Mouse (Mus musculus): ENCODE data around the gene Shq1. TPM values are rescaled to one million over a fixed set of nuclear protein-coding genes. Genes with fewer than 3 reads are reported as not detected.

Gene Shq1
- polyA plus RNA-seq, 1 experiment from 2014 or later = 8.5 TPM

- Histone ChIP-seq H3K4me2 (ENCODE audit: low read length) (no peak overlapping the region), H3K27me3 (ENCODE audit: control insufficient read depth, insufficient read depth, low read length) (no peaks in the 10 kb centered on the region), H3K36me3 (ENCODE audit: control insufficient read depth, insufficient read depth, low read length) (peaks cover 15% of the 10 kb centered on the region), H3K27ac (replicated peaks in 1 of 2; ENCODE audit: control insufficient read depth in 1 of 2, insufficient read depth in 1 of 2, low read depth in 2 of 2, low read length in 2 of 2) (no peak overlapping the region), H3K4me1 (ENCODE audit: control insufficient read depth in 2 of 2, insufficient read depth in 2 of 2, low read length in 2 of 2) (peaks cover 2 to 9% of the 10 kb centered on the region in 2 experiments; a peak in 2 of 4 replicates), H3K4me3 (ENCODE audit: control insufficient read depth in 1 of 2, insufficient read depth in 1 of 2, low read depth in 1 of 2, low read length in 2 of 2) (no peak overlapping the region), H3K9ac (ENCODE audit: low read length) (no peak overlapping the region), H3K9me3 (ENCODE audit: control insufficient read depth, low read length) (no peaks in the 10 kb centered on the region)
- 26% methylated on average over 2 of the region's 2 CpGs for WGBS
- ATAC-seq (ENCODE audit: insufficient number of reproducible peaks, insufficient read depth, low FRiP score, low read depth) = no peak
Observed at GRCm38 (mm10) chr6:100668858-100669257, 2.1 kb downstream of the Shq1 start.

GRCm38 (mm10) chr6:100667644-100668043, 3.3 kb downstream of the Shq1 start:
- H3K27ac ChIP-seq (replicated peaks in 1 of 2; ENCODE audit: control insufficient read depth in 1 of 2, insufficient read depth in 1 of 2, low read depth in 2 of 2, low read length in 2 of 2) = no peak overlapping the region
- no peak overlapping the region for H3K4me2 ChIP-seq (ENCODE audit: low read length)
- H3K27me3 ChIP-seq (ENCODE audit: control insufficient read depth, insufficient read depth, low read length) = no peaks in the 10 kb centered on the region
- no peak for ATAC-seq (ENCODE audit: insufficient number of reproducible peaks, insufficient read depth, low FRiP score, low read depth)
- H3K4me3 ChIP-seq (ENCODE audit: control insufficient read depth in 1 of 2, insufficient read depth in 1 of 2, low read depth in 1 of 2, low read length in 2 of 2) = no peak overlapping the region
- peaks cover 27% of the 10 kb centered on the region for H3K36me3 ChIP-seq (ENCODE audit: control insufficient read depth, insufficient read depth, low read length)
- 86% methylated on average over 8 of the region's 8 CpGs for WGBS
- H3K4me1 ChIP-seq (ENCODE audit: control insufficient read depth in 2 of 2, insufficient read depth in 2 of 2, low read length in 2 of 2) = peaks cover 2 to 9% of the 10 kb centered on the region in 2 experiments; a peak in 2 of 4 replicates
- H3K9me3 ChIP-seq (ENCODE audit: control insufficient read depth, low read length) = no peaks in the 10 kb centered on the region
- H3K9ac ChIP-seq (ENCODE audit: low read length) = no peak overlapping the region

DNA sequence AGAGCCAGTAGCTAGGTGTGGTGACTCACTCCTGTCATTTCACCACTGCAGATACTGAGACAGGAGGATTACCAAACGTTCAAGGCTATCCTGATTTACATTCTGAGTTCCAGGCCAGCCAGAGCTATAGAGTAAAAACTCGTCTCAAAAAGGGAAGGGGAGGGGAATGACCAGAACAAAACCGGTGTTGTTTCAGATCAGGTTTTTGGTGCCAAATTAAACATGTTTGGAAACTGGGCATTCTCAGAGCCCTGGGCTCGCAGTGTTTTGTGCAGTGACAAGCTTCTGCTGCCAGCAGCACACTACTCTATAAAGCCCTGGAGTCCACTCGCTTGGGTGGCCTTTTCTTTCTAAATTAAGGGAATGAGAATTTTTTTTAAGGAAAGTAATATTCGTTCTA, 8.7 kb downstream of the Shq1 start:
- Histone ChIP-seq H3K4me1 (ENCODE audit: control insufficient read depth in 2 of 2, insufficient read depth in 2 of 2, low read length in 2 of 2) (no peaks in the 10 kb centered on the region), H3K36me3 (ENCODE audit: control insufficient read depth, insufficient read depth, low read length) (peaks cover 35% of the 10 kb centered on the region), H3K9ac (ENCODE audit: low read length) (no peak overlapping the region), H3K27ac (replicated peaks in 1 of 2; ENCODE audit: control insufficient read depth in 1 of 2, insufficient read depth in 1 of 2, low read depth in 2 of 2, low read length in 2 of 2) (no peak overlapping the region; a peak in 1 of 4 replicates), H3K27me3 (ENCODE audit: control insufficient read depth, insufficient read depth, low read length) (no peaks in the 10 kb centered on the region), H3K9me3 (ENCODE audit: control insufficient read depth, low read length) (no peaks in the 10 kb centered on the region), H3K4me3 (ENCODE audit: control insufficient read depth in 1 of 2, insufficient read depth in 1 of 2, low read depth in 1 of 2, low read length in 2 of 2) (no peak overlapping the region), H3K4me2 (ENCODE audit: low read length) (no peak overlapping the region)
- no peak for ATAC-seq (ENCODE audit: insufficient number of reproducible peaks, insufficient read depth, low FRiP score, low read depth)
- 67% methylated on average over 6 of the region's 6 CpGs for WGBS

DNA sequence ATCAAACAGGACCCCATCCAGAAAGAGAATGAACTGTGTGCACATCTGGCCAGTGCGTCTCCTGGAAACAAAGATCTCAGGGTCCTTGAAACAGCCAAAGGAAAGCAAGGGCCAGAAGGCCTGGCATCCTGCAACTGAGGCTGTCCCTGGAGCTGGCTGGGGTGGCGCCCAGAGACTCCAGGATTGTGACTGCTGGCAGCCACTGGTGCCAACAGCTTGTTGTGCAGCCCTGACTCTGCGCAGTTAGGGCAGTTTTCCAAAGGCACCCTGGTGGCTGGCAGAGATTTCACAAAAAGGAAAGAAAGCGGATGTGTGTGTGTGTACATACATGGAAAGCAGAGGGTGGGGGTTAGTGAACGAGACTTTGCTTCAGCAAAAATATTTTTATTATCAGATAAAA, 10.6 kb downstream of the Shq1 start:
- Histone ChIP-seq H3K4me2 (ENCODE audit: low read length) (no peak overlapping the region), H3K4me3 (ENCODE audit: control insufficient read depth in 1 of 2, insufficient read depth in 1 of 2, low read depth in 1 of 2, low read length in 2 of 2) (no peak overlapping the region), H3K36me3 (ENCODE audit: control insufficient read depth, insufficient read depth, low read length) (peaks cover 35% of the 10 kb centered on the region), H3K27me3 (ENCODE audit: control insufficient read depth, insufficient read depth, low read length) (no peaks in the 10 kb centered on the region), H3K9ac (ENCODE audit: low read length) (no peak overlapping the region), H3K9me3 (ENCODE audit: control insufficient read depth, low read length) (no peaks in the 10 kb centered on the region), H3K27ac (replicated peaks in 1 of 2; ENCODE audit: control insufficient read depth in 1 of 2, insufficient read depth in 1 of 2, low read depth in 2 of 2, low read length in 2 of 2) (peak overlapping the region; percentile 2 to 5; a peak in 2 of 4 replicates), H3K4me1 (ENCODE audit: control insufficient read depth in 2 of 2, insufficient read depth in 2 of 2, low read length in 2 of 2) (no peaks in the 10 kb centered on the region)
- 72% methylated on average over 5 of the region's 5 CpGs for WGBS
- ATAC-seq (ENCODE audit: insufficient number of reproducible peaks, insufficient read depth, low FRiP score, low read depth) = peak; percentile 50; the same call in 1 of the 2 replicates

DNA sequence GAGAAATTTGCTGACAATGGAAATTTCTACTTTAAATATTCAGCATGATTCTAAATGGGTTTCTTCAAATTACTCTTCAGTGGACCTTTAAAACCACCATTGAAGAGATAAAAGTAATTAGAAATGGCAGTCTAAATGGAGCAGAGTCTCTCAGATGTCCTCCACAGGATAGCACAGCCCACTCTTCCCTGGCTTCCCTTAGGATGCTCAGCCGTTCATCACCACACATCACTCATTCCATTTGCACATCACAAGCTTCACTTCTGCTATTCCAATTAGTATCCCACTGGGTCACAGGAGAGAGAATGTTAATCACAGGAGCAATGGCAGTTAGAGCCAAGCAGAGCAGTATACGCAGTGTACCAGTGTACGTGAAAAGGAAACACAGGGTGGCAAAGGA, 18.4 kb downstream of the Shq1 start:
- Histone ChIP-seq H3K27me3 (ENCODE audit: control insufficient read depth, insufficient read depth, low read length) (no peaks in the 10 kb centered on the region), H3K36me3 (ENCODE audit: control insufficient read depth, insufficient read depth, low read length) (peaks cover 4% of the 10 kb centered on the region), H3K9ac (ENCODE audit: low read length) (no peak overlapping the region), H3K4me2 (ENCODE audit: low read length) (no peak overlapping the region), H3K9me3 (ENCODE audit: control insufficient read depth, low read length) (no peaks in the 10 kb centered on the region), H3K4me3 (ENCODE audit: control insufficient read depth in 1 of 2, insufficient read depth in 1 of 2, low read depth in 1 of 2, low read length in 2 of 2) (no peak overlapping the region), H3K27ac (replicated peaks in 1 of 2; ENCODE audit: control insufficient read depth in 1 of 2, insufficient read depth in 1 of 2, low read depth in 2 of 2, low read length in 2 of 2) (no peak overlapping the region), H3K4me1 (ENCODE audit: control insufficient read depth in 2 of 2, insufficient read depth in 2 of 2, low read length in 2 of 2) (no peaks in the 10 kb centered on the region)
- 87% methylated on average over 3 of the region's 3 CpGs for WGBS
- no peak for ATAC-seq (ENCODE audit: insufficient number of reproducible peaks, insufficient read depth, low FRiP score, low read depth)

DNA sequence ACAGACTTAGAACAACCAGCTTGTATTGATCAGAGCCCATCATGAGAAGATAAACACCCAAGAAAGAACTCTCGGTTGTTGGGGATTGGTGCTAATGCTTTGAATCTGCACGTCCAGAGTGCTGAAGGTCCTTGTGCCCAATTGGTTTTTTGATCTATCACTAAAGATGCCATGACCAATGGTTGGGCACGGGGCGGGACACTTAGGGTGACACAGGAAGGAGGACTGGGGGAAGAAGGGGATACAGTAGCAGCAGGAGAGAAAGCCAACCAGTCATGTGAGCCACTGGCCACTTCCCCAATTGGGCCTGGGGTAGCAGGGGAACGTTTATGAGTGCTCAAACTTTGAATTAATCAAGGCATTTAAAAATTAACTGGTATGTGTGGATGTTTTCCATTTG, 23.8 kb downstream of the Shq1 start:
- Histone ChIP-seq H3K4me1 (ENCODE audit: control insufficient read depth in 2 of 2, insufficient read depth in 2 of 2, low read length in 2 of 2) (peaks cover 3 to 5% of the 10 kb centered on the region in 2 experiments; a peak in 3 of 4 replicates), H3K4me2 (ENCODE audit: low read length) (no peak overlapping the region), H3K27me3 (ENCODE audit: control insufficient read depth, insufficient read depth, low read length) (no peaks in the 10 kb centered on the region), H3K36me3 (ENCODE audit: control insufficient read depth, insufficient read depth, low read length) (peaks cover 6% of the 10 kb centered on the region; the same call in 1 of the 2 replicates), H3K27ac (replicated peaks in 1 of 2; ENCODE audit: control insufficient read depth in 1 of 2, insufficient read depth in 1 of 2, low read depth in 2 of 2, low read length in 2 of 2) (no peak overlapping the region), H3K4me3 (ENCODE audit: control insufficient read depth in 1 of 2, insufficient read depth in 1 of 2, low read depth in 1 of 2, low read length in 2 of 2) (no peak overlapping the region), H3K9me3 (ENCODE audit: control insufficient read depth, low read length) (no peaks in the 10 kb centered on the region), H3K9ac (ENCODE audit: low read length) (no peak overlapping the region)
- 72% methylated on average over 5 of the region's 5 CpGs for WGBS
- ATAC-seq (ENCODE audit: insufficient number of reproducible peaks, insufficient read depth, low FRiP score, low read depth) = no peak

GRCm38 (mm10) chr6:100645469-100646201, 25.3 kb downstream of the Shq1 start:
- Histone ChIP-seq H3K36me3 (ENCODE audit: control insufficient read depth, insufficient read depth, low read length) (peaks cover 6% of the 10 kb centered on the region; the same call in 1 of the 2 replicates), H3K4me2 (ENCODE audit: low read length) (peak overlapping the region; percentile 50), H3K27ac (replicated peaks in 1 of 2; ENCODE audit: control insufficient read depth in 1 of 2, insufficient read depth in 1 of 2, low read depth in 2 of 2, low read length in 2 of 2) (peak overlapping the region; percentile 31 to 52; a peak in 3 of 4 replicates), H3K27me3 (ENCODE audit: control insufficient read depth, insufficient read depth, low read length) (no peaks in the 10 kb centered on the region), H3K4me3 (ENCODE audit: control insufficient read depth in 1 of 2, insufficient read depth in 1 of 2, low read depth in 1 of 2, low read length in 2 of 2) (no peak overlapping the region), H3K4me1 (ENCODE audit: control insufficient read depth in 2 of 2, insufficient read depth in 2 of 2, low read length in 2 of 2) (peaks cover 3 to 5% of the 10 kb centered on the region in 2 experiments; a peak in 3 of 4 replicates), H3K9me3 (ENCODE audit: control insufficient read depth, low read length) (no peaks in the 10 kb centered on the region), H3K9ac (ENCODE audit: low read length) (0 out of 2 replicates have a peak overlapping the region, but pooled peaks have one; percentile 4)
- 35% methylated on average over 11 of the region's 11 CpGs for WGBS
- ATAC-seq (ENCODE audit: insufficient number of reproducible peaks, insufficient read depth, low FRiP score, low read depth) = peak; percentile 76
